Mouse (Mus musculus): ENCODE measurements around the gene Ercc8. TPM values are rescaled to one million over a fixed set of nuclear protein-coding genes. Genes with fewer than 3 reads are reported as not detected.

The Ercc8 gene
- total and polyA plus RNA-seq, 2 experiments from 2014 or later = 33.2 to 33.8 TPM

DNA sequence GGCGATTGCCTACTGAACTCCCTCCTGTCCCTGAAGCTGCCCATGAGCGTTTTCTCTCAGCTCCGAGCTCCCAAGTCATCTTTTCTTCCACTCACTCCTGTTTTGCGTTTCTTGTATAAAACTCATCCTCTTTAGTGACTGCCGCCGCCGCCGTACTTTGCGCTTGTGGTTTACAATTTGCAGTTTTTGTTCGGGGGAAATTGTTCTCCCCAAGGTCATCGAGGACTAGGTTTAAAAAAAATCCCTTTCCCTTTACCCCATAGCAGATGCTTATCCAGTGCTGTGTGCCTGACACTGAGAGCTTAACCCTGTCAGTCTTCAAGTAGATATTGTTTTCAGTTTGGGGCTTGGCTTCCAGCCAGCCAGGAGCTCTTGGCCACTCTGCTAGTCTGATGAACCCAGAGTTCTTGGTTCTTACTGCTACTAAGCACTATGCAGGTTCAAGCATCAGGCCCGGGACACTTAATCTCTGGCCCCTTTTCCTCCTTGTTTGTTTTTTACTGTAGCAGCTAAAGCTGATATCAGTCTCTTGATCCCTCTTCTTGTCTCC lies 56.8 kb downstream of the Ercc8 start:
- H3K4me3 ChIP-seq (ENCODE audit: low read depth, low read length) = peak overlapping the region; percentile 77
- no peak for DNase-seq (ENCODE audit: low spot score)
- no peak overlapping the region for H3K27ac ChIP-seq (ENCODE audit: low read depth, low read length)
- no peaks in the 10 kb centered on the region for H3K36me3 ChIP-seq (ENCODE audit: insufficient read depth, low read length)
- TF ChIP-seq CTCF (IDR thresholded peaks at IDR 0.05) = no peak
- no peak for ATAC-seq (ENCODE audit: low FRiP score)
- H3K27me3 ChIP-seq (ENCODE audit: insufficient read depth, low read length) = peaks cover 6% of the 10 kb centered on the region; the same call in 1 of the 2 replicates
- H3K4me1 ChIP-seq (ENCODE audit: insufficient read depth, low read length) = no peaks in the 10 kb centered on the region
- no peak overlapping the region for H3K9ac ChIP-seq (replicated peaks; ENCODE audit: low read length, poor library complexity, severe bottlenecking)
- 3% methylated on average over 12 of the region's 12 CpGs for WGBS
- peak overlapping the region; percentile 93 for H3K4me2 ChIP-seq (ENCODE audit: low read depth, low read length, poor library complexity, severe bottlenecking)
- no peaks in the 10 kb centered on the region for H3K9me3 ChIP-seq (ENCODE audit: low read length)

DNA sequence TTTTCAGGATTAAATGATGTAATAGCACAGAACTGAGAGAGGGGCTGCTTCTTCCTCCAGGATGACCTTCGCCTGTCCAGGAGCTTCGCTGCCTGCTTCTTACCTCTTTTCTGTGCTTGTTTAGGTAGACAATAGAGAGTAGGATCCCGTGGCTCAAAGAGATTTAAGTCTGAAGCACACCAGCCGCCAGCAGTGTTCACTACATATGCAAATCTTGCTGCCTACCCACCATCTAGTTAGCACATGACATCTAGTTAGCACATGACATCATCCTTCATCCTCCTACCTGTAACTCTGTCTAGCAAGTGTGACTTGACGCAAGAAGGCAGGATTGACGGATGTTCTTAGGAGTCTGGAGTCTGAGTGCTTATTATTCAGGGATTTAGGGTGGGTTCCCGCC lies 61.2 kb downstream of the Ercc8 start:
- no peak for ATAC-seq (ENCODE audit: low FRiP score)
- no peaks in the 10 kb centered on the region for H3K9me3 ChIP-seq (ENCODE audit: low read length)
- H3K4me2 ChIP-seq (ENCODE audit: low read depth, low read length, poor library complexity, severe bottlenecking) = no peak overlapping the region
- H3K27ac ChIP-seq (ENCODE audit: low read depth, low read length) = no peak overlapping the region
- H3K36me3 ChIP-seq (ENCODE audit: insufficient read depth, low read length) = no peaks in the 10 kb centered on the region
- H3K9ac ChIP-seq (replicated peaks; ENCODE audit: low read length, poor library complexity, severe bottlenecking) = no peak overlapping the region
- H3K4me3 ChIP-seq (ENCODE audit: low read depth, low read length) = no peak overlapping the region
- H3K27me3 ChIP-seq (ENCODE audit: insufficient read depth, low read length) = no peaks in the 10 kb centered on the region
- no peak for TF ChIP-seq CTCF (IDR thresholded peaks at IDR 0.05)
- no peak for DNase-seq (ENCODE audit: low spot score)
- H3K4me1 ChIP-seq (ENCODE audit: insufficient read depth, low read length) = no peaks in the 10 kb centered on the region
- 62% methylated on average over 7 of the region's 7 CpGs for WGBS

DNA sequence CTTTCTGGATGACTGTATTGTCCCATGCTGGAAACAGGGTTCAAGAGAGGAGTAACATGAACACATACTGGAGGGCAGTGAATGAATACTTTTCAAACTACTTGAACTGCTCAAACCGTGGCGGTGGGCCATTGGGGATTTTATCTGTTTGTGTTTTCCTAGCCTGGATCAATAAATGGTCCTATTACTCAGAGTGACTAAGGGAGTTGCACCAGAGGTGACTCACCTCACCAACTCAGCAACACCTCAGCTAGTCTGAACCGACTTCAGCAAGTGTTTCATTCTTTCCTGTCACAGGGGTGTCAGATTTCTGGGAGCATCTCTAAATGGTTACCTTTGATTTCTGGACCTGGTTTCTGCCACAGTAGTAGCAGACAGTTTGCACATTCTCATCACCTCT lies 70.7 kb downstream of the Ercc8 start:
- H3K27me3 ChIP-seq (ENCODE audit: insufficient read depth, low read length) = no peaks in the 10 kb centered on the region
- no peak overlapping the region for H3K9ac ChIP-seq (replicated peaks; ENCODE audit: low read length, poor library complexity, severe bottlenecking)
- no peak for TF ChIP-seq CTCF (IDR thresholded peaks at IDR 0.05)
- H3K4me1 ChIP-seq (ENCODE audit: insufficient read depth, low read length) = no peaks in the 10 kb centered on the region
- H3K4me2 ChIP-seq (ENCODE audit: low read depth, low read length, poor library complexity, severe bottlenecking) = no peak overlapping the region
- H3K36me3 ChIP-seq (ENCODE audit: insufficient read depth, low read length) = no peaks in the 10 kb centered on the region
- H3K27ac ChIP-seq (ENCODE audit: low read depth, low read length) = no peak overlapping the region
- no peak overlapping the region for H3K4me3 ChIP-seq (ENCODE audit: low read depth, low read length)
- ATAC-seq (ENCODE audit: low FRiP score) = no peak
- WGBS = 78% methylated on average over 3 of the region's 3 CpGs
- no peaks in the 10 kb centered on the region for H3K9me3 ChIP-seq (ENCODE audit: low read length)
- no peak for DNase-seq (ENCODE audit: low spot score)

DNA sequence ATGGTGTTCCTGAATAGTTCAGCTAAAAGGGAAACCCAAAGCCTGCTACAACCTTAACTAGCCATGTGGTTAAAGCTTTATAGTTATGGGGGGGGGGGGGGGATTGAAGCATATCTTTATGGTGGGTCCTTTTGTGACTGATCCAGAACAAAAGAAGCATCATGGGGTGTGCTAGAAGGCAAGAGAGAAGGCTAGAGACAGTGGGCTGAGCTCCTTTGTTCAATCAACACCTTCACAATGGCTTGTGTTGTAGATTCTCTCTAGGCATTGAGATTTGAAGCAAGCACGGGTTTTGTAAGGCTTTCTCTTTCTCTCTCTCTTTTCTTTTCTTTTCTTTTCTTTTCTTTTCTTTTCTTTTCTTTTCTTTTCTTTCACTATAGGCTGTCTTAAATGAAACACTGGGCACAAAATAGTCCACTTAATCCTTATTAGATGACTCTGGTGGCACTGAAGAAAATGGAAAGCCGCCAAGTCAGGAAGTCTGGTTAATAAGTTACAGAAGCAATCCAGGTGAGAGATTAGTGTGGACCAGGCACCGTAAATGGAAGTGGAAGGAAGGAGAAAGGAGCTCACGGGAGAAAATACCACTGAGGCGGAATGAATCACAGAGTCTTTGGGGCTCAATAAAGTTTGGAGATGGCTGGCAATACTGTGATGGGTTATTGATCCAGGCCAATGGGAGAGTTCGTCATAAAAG lies 71.3 kb downstream of the Ercc8 start:
- no peak overlapping the region for H3K27ac ChIP-seq (ENCODE audit: low read depth, low read length)

DNA sequence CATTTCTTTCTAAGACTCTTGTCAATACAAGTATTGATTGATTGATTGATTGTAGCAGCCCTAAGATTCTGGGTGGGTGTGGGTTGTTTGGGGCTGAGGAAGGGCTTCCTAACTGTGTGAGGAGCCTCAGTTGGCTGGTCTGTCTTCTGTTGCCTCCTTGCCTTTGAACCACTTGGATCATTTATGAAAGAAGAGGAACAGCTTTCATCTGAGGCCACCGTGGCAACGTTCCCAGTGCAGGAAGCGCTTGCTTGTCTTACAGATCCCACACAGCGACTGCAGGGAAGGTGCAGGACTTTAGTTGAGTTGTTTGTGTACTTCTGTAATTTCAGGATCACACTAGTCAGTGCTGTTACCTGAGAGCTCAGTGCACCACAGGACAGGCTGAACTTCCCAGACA lies 81.5 kb downstream of the Ercc8 start:
- H3K36me3 ChIP-seq (ENCODE audit: insufficient read depth, low read length) = no peaks in the 10 kb centered on the region
- no peaks in the 10 kb centered on the region; the same call in 1 of the 2 replicates for H3K4me1 ChIP-seq (ENCODE audit: insufficient read depth, low read length)
- H3K4me2 ChIP-seq (ENCODE audit: low read depth, low read length, poor library complexity, severe bottlenecking) = no peak overlapping the region
- ATAC-seq (ENCODE audit: low FRiP score) (no peak), DNase-seq (ENCODE audit: low spot score) (no peak)
- H3K27me3 ChIP-seq (ENCODE audit: insufficient read depth, low read length) = no peaks in the 10 kb centered on the region
- 57% methylated on average over 4 of the region's 4 CpGs for WGBS
- TF ChIP-seq CTCF (IDR thresholded peaks at IDR 0.05) = no peak
- no peak overlapping the region for H3K27ac ChIP-seq (ENCODE audit: low read depth, low read length)
- no peak overlapping the region for H3K4me3 ChIP-seq (ENCODE audit: low read depth, low read length)
- no peaks in the 10 kb centered on the region for H3K9me3 ChIP-seq (ENCODE audit: low read length)
- H3K9ac ChIP-seq (replicated peaks; ENCODE audit: low read length, poor library complexity, severe bottlenecking) = no peak overlapping the region

More for the DNA sequence above, 71.3 kb downstream of the Ercc8 start:
- DNase-seq (ENCODE audit: low spot score) = no peak
- Histone ChIP-seq H3K9me3 (ENCODE audit: low read length) (no peaks in the 10 kb centered on the region), H3K4me2 (ENCODE audit: low read depth, low read length, poor library complexity, severe bottlenecking) (no peak overlapping the region), H3K9ac (replicated peaks; ENCODE audit: low read length, poor library complexity, severe bottlenecking) (no peak overlapping the region), H3K27me3 (ENCODE audit: insufficient read depth, low read length) (no peaks in the 10 kb centered on the region), H3K4me3 (ENCODE audit: low read depth, low read length) (no peak overlapping the region), H3K36me3 (ENCODE audit: insufficient read depth, low read length) (no peaks in the 10 kb centered on the region), H3K4me1 (ENCODE audit: insufficient read depth, low read length) (no peaks in the 10 kb centered on the region)
- 68% methylated on average over 6 of the region's 6 CpGs for WGBS
- no peak for ATAC-seq (ENCODE audit: low FRiP score)
- TF ChIP-seq CTCF (IDR thresholded peaks at IDR 0.05) = no peak

DNA sequence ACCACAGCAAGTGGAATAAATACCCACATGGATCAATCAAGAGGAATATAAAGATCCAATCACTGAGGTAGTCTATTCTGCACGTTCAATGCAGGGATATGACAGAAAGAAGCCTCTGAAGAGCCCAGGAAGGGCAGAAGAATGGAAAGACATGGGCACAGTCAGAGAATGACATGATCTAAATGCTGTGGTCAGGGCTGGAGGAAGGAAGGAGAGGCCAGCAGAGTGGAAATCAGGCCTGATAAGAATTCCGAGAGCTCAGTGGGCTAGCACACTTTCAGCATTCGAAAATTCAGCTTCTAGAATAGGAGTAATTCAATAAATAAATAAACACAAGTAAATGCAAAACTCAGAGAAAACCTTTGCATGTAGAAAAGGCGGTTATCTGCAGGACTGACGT lies 83.2 kb downstream of the Ercc8 start:
- DNase-seq (ENCODE audit: low spot score) = no peak
- no peak for TF ChIP-seq CTCF (IDR thresholded peaks at IDR 0.05)

More for the DNA sequence above, 83.2 kb downstream of the Ercc8 start:
- Histone ChIP-seq H3K4me2 (ENCODE audit: low read depth, low read length, poor library complexity, severe bottlenecking) (no peak overlapping the region), H3K27ac (ENCODE audit: low read depth, low read length) (no peak overlapping the region), H3K9me3 (ENCODE audit: low read length) (no peaks in the 10 kb centered on the region), H3K9ac (replicated peaks; ENCODE audit: low read length, poor library complexity, severe bottlenecking) (no peak overlapping the region), H3K36me3 (ENCODE audit: insufficient read depth, low read length) (no peaks in the 10 kb centered on the region), H3K4me3 (ENCODE audit: low read depth, low read length) (no peak overlapping the region), H3K27me3 (ENCODE audit: insufficient read depth, low read length) (no peaks in the 10 kb centered on the region), H3K4me1 (ENCODE audit: insufficient read depth, low read length) (no peaks in the 10 kb centered on the region; the same call in 1 of the 2 replicates)
- WGBS = 78% methylated on average over 5 of the region's 5 CpGs
- no peak for ATAC-seq (ENCODE audit: low FRiP score)

Other genes with a start within 250 kb of the Ercc8 start
- gene Smim15, start 114.3 kb upstream of the Ercc8 start, total RNA-seq (2014; rRNA removed) = 24.0 and 28.8 TPM in 2 replicates
- 29.5 and 30.5 TPM in 2 replicates for gene Smim15, start 114.3 kb upstream of the Ercc8 start, polyA plus RNA-seq (2015; fragmentation: Nextera tagmentation; extraction: Ambion mirVana)
- gene Ndufaf2, start 108 bp upstream of the Ercc8 start, total RNA-seq (2014; rRNA removed) = 7.1 and 14.8 TPM in 2 replicates
- gene Ndufaf2, start 108 bp upstream of the Ercc8 start, polyA plus RNA-seq (2015; fragmentation: Nextera tagmentation; extraction: Ambion mirVana) = 72.0 and 74.4 TPM in 2 replicates
- gene Elovl7, start 55.7 kb downstream of the Ercc8 start, total RNA-seq (2014; rRNA removed) = 1.9 and 2.3 TPM in 2 replicates
- gene Elovl7, start 55.7 kb downstream of the Ercc8 start, polyA plus RNA-seq (2015; fragmentation: Nextera tagmentation; extraction: Ambion mirVana) = 1.9 and 2.4 TPM in 2 replicates
- 1.0 and 3.9 TPM in 2 replicates for gene Depdc1b, start 157.6 kb downstream of the Ercc8 start, total RNA-seq (2014; rRNA removed)
- gene Depdc1b, start 157.6 kb downstream of the Ercc8 start, polyA plus RNA-seq (2015; fragmentation: Nextera tagmentation; extraction: Ambion mirVana) = 0.44 and 0.64 TPM in 2 replicates